Mouse (Mus musculus): ENCODE measurements around the gene Tnfrsf26. TPM values are rescaled to one million over a fixed set of nuclear protein-coding genes. Genes with fewer than 3 reads are reported as not detected.

Tnfrsf26 gene
- total RNA-seq (2017), result 8.0 and 10.3 TPM in 2 replicates

DNA sequence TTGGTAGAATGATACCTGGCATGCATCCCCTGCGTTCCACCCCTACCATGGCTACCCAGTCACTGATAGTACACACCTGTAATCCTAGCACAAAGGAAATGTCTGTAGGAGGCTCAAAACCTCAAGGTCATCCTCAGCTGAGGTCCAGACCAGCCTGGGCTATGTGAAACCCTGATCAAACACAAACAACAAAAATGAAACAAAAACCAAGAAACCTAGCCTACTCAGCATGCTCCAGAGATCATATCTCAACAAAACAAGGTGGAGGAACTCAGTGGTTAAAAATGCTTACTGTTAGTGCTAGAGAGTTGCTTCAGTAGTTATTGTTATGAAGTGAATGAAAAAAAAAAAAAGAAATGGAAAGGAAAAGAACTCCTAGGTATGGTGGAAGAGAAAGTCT is at the start of gene Tnfrsf26:
Gene Tnfrsf26 (minus strand): TSS at position 183 of the 400 bp plus-strand sequence.
- ATAC-seq (replicated peaks; ENCODE audit: low read depth, poor library complexity, severe bottlenecking), result no peak

DNA sequence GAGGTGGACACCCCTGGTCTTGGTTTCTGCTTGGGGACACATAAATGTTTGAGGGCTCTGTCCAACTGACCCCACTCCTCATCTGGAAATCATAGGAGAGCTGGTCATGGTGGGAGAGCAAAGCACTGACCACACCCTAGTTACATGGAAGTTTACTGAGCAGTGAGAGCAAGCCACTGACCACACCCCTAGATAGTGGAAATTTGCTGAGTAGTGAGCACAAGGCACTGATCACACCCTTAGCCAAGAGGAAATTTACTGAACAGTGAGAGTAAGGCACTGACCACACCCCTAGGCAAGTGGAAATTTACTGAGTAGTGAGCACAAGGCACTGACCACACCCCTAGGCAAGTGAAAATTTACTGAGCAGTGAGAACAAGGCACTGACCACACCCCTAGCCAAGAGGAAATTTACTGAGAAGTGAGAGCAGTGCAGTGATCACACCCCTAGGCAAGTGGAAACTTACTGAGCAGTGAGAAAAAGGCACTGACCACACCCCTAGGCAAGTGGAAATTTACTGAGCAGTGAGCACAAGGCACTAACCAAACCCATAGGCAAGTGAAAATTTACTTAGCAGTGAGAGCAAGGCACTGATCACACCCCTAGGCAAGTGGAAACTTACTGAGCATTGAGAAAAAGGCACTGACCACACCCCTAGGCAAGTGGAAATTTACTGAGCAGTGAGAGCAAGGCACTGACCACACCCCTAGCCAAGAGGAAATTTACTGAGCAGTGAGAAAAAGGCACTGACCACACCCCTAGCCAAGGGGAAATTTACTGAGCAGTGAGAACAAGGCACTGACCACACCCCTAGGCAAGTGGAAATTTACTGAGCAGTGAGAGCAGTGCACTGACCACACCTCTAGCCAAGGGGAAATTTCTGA is 38.1 kb upstream of the Tnfrsf26 start:
- peak; percentile 68 for ATAC-seq (replicated peaks; ENCODE audit: low read depth, poor library complexity, severe bottlenecking)

DNA sequence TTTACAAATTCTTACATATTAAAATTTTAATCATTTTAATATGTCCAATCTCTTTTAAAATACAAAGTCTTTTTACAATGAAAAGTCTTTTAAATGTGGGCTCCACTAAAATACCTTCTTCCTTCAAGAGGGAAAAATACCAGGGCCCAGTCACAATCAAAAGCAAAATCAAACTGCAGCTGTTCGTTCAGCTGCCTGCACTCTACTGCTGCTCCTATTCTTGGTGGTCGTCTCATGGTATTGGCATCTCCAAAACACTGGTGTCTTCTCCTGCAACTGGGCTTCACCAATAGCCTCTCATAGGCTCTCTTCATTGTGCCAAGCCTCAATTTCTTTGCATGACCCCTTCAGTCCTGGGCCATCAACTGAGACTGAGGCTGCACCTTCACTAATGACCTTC is 34.9 kb upstream of the Tnfrsf26 start:
- no peak for ATAC-seq (replicated peaks; ENCODE audit: low read depth, poor library complexity, severe bottlenecking)

DNA sequence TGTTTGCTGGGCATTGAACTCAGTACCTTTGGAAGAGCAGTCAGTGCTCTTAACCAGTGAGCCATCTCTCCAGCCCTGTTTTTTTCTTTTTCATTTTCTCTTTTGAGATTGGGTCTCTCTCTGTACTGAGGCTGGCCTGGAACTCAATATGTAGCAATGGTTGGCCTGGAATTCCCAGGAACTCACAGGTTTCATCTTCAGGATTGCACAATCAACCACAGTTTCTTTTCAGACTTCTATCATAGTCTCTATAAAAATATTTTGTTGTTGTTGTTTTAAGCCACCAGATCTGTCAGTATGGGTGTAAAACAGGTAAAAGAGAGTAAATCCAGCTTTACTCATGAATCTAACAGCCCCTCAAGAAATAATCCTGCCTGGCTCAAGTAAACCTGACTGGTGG is 32.3 kb upstream of the Tnfrsf26 start:
- ATAC-seq (replicated peaks; ENCODE audit: low read depth, poor library complexity, severe bottlenecking), result no peak

DNA sequence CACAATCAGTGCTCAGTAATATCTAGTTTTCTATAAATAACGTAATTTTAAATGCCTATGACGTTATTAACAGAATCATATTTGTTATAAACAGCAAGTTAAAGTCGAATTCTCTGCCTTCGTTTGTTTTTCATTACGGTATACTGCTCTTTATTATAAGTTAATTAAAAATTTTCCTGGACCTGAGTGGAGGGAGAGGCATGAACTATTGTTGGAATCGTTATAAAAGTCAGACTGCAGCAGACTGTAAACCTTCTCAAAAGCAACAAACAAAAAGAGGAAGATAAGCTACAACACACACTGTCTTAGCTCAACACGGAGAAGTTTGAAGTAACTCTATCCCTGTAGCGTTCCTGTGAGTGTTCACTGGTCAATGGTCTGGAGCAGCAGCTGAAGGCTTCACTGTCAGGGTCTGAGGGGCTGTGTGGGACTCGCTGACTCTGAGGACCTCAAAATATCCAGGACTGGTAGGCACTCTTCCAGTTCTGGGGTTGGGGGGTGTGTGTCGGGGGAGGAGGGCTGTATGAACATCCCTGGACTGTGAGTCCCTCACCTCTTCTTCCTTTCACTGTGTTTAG is 21.3 kb upstream of the Tnfrsf26 start:
- peak; percentile 45 for ATAC-seq (replicated peaks; ENCODE audit: low read depth, poor library complexity, severe bottlenecking)

DNA sequence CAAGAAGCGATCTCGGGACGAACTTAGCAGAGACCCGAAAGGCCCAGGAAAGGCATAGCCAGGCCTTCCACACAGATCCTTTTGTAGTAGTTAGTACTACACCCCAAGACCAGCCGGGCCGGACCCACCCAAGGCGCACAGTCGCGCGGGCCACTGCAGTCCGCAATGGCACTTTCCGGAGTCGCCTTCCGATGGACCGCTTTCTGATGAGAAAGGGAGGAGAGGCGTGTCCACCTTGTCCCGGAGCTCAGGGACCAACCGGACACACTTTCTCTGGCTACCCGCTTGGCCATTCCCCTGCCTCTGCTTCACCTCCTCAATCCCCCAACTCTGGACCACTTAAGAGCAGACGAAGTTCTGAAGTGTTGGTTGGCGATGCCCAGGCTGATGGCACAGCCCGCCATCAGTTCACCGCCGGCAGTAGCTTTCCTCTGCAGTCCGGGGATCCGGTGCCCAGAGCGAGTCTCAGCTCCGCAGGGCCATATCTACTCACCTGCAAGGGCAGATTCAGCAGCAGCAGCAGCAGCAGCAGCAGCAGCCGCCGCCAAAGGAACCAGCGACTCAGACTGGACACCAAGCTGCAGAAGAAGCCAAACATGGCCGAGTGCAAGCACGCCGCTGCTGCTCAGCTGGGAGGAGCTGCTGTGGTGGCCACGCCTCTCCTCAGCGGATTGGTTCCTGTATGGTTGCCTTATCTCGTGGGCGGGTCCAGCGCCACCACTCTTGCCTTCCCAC is 20.7 kb upstream of the Tnfrsf26 start, which contains the start of gene Tnfrsf22:
Gene Tnfrsf22 (minus strand): TSS at position 628 of the 735 bp plus-strand sequence.
- peak; percentile 100 for ATAC-seq (replicated peaks; ENCODE audit: low read depth, poor library complexity, severe bottlenecking)

DNA sequence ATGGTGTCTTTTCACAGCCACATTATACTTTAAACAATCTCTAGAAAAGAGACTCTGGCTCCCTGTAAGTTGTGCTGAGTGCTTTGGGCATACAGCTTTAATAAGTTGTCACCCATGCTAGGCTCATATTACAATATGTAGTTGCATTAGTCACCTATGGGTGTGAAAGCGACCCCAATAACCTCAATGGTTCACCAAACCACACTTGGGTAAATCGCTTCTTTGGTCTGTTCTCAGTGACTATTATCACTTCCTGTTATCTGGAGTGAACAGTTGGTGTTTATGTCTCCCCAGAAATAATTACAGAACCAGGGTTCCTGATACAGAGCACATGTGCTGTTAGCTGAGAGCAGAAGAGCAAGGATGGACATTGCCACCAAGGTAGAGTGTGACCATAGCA is 15.4 kb upstream of the Tnfrsf26 start:
- peak; percentile 64 for ATAC-seq (replicated peaks; ENCODE audit: low read depth, poor library complexity, severe bottlenecking)

DNA sequence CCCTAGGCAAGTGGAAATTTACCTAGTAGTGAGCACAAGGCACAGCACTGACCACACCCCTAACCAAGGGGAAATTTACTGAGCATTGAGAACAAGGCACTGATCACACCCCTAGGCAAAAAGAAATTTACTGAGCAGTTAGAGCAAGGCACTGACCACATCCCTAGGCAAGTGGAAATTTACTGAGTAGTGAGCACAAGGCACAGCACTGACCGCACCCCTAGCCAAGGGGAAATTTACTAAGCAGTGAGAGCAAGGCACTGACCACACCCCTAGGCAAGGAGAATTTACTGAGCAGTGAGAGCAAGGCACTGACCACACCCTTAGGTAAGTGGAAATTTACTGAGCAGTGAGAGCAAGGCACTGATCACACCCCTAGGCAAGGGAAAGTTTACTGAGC is 8.2 kb upstream of the Tnfrsf26 start:
- ATAC-seq (replicated peaks; ENCODE audit: low read depth, poor library complexity, severe bottlenecking), result no peak

DNA sequence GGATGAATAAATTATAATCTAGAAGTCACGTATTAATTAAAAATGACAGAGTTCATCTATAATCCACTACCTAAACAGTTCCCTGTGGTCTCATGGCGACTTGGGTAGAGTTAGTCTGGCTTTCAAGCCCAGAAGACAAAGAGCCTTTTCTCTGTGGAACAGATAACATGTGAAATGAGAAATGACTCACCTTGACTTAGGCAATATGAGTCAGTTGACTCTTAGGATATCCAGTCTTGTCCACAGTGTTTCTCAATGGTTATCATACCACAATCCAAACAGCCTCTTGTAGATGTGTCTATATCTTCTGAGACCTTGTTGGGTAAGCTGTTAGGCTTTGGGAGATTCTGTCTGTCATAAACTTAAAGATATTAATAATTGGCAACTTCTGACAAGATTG is 3.0 kb upstream of the Tnfrsf26 start:
- no peak for ATAC-seq (replicated peaks; ENCODE audit: low read depth, poor library complexity, severe bottlenecking)

DNA sequence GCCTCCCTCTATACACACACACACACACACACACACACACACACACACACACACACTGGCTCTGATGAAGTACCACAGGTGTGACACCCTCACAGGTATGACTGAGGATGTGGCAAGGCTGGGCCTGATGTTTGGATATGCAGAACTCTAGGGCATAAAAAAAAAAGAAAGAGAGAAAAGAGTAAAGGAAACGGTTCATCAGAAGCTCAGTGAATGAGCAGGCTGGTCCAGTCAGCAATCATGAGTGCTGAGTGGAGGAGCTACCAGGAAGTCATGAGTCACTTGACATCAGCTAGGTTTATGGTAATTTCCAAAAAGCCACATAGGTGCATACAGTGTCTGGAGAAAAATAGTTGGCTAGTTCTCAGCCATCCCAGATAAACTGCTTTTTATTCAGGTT is 979 bp upstream of the Tnfrsf26 start:
- ATAC-seq (replicated peaks; ENCODE audit: low read depth, poor library complexity, severe bottlenecking), result no peak

DNA sequence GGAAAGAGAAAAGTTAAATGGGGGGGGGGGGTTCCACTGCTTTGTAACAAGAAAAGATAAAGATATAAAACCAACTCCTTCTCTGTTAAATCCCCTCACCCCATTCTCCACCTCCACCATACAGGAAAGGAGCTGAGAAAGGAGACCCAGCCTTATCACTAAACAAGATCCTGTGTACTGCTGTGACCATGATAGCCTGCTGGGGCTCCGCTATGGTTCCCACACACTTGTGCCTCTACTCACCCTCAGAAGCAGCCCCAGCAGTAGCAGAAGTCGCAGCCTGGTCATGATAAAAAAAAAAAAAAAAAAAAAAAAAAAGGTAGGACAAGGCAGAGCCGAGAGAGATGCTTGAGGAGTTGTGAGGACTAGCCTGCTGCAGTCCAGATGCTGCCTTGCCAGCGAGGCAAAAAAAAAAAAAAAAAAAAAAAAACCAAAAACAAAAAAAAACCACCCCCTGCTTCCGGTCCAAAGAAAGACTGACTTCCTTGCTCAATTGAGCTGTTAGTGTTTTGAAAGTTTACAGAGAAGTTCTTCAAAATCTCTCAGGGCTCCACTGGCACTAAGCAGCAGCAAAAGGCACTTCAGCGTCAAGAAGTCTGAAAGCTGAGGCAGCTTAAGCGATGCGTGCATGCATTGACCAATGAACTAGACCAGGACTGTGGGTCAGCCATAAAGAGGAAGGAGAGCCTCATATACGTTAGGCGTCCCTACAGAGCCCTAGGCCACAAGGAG is 801 bp downstream of the Tnfrsf26 start:
- ATAC-seq (replicated peaks; ENCODE audit: low read depth, poor library complexity, severe bottlenecking), result peak; percentile 72

DNA sequence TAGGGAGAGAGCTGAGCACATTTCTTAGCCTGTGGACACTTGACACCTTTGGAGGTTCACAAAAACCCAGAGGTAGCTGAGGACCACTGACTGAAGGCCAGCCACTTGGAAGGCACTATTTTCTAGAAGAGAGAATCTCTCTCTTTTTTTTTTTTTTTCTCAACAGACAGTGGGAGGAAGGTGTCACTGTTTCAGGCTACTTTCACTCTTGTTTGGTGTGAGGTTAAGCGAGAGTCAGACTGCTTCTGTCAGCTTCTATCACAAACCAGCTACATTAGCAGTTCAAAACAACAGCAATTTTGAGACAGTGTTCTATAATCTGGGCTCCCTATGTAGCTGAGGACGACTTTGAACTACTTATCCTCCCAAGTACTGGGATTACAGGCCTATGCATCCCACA is 2.3 kb downstream of the Tnfrsf26 start:
- ATAC-seq (replicated peaks; ENCODE audit: low read depth, poor library complexity, severe bottlenecking), result no peak

DNA sequence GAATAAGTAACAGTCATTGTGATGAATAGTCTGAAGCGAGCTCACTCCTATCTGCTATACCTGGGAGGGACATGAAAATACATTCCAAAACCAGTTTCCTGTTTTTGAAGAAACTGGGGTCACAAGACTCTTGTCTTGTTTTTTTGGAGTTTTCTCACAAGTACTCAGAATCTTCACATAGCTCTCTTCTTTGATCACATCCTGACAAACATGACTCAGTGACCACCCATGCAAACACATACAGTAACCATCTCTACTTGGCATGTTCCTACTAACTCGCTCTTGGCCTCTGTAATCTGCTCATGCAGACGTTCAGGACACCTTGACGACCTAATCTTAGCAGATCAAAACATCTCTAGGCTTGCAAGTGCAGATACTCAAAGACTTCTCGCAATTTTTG is 3.4 kb downstream of the Tnfrsf26 start:
- ATAC-seq (replicated peaks; ENCODE audit: low read depth, poor library complexity, severe bottlenecking), result no peak

DNA sequence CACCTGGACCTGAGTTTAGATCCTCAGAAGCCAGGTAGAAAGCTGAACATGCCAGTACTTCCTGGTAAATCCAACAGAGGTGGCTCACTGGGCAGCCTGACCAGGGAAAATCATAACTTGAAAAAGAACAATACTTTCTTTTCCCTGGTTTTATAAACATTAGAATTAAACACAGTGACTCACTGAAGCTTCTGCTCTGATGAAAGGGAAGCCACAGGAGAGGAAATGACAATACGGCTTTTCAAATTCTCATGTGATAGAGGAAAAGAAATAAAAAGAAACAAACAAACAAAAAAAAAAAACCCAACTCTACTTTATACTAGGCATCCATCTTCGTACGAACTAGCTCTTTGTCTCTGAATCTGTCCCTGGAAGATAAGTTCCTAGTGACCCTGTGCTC is 4.0 kb downstream of the Tnfrsf26 start:
- ATAC-seq (replicated peaks; ENCODE audit: low read depth, poor library complexity, severe bottlenecking), result no peak

DNA sequence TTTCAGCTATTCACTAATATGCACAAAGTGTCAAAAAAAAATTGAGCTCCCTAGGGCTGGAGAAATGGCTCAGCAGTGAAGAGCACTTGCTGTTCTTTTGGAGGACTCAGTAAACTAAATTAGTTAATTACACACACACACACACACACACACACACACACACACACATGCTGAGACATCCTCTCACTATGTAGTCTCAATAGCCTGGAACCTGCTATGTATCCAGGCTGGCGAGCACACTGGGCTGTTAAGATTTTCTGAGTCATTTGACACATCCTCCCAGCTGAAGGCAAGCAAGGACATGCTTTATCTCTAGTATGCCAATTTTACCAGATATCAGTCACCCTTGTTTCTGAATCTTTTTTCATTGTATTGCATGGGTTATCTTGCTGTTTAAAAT is 7.6 kb downstream of the Tnfrsf26 start:
- ATAC-seq (replicated peaks; ENCODE audit: low read depth, poor library complexity, severe bottlenecking), result no peak

DNA sequence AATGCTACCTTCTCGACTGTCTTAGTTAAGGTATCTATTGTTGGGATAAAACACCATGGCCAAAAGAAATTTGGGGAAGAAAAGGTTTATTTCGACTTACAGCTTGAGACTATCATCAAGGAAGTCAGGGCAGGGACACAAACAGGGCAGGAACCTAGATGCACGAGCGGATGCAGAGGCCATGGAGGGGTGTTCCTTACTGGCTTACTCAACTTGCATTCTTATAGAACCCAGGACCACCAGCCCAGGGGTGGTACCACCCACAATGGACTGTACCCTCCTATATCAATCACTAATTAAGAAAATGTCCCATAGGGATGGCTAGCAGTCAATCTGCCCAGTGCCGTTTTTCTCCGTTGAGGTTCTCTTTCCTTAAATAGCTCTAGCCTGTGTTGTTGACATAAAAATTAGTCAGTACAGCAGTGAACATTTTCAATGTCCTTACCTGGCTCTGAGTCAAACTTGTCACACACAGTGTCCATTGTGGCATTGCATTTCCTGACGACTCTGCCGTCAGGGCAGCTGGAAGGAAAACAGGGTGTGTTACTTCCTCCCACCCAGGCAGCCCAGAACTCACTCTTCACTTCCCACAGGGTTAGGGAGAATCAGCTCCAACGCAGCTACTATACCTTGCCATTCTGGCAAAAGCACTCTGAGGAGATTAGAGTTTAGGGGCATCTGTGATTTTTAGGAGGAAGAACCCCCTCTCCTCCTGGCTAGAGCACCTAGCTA is 14.0 kb downstream of the Tnfrsf26 start:
- 0 out of 2 replicates have a peak, but pooled peaks have one; percentile 32 for ATAC-seq (replicated peaks; ENCODE audit: low read depth, poor library complexity, severe bottlenecking)

DNA sequence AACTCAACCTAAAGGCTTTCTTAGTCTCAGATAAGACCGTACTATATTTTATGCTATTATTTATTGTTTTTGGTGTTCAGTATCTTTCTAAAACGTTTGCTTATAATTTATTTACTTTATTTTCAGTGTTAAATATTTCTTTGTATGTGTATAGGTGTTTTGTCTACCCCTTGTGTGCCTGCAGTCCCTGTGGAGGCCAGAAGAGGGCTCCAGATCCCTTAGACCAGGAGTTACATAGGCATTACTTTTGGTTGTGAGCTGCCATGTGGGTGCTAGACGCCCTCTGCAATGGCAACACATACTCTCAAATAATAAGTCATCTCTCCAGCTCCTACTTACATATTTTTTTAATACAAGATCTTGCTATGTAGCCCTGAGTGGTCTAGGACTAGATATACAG is 16.3 kb downstream of the Tnfrsf26 start:
- ATAC-seq (replicated peaks; ENCODE audit: low read depth, poor library complexity, severe bottlenecking), result no peak

DNA sequence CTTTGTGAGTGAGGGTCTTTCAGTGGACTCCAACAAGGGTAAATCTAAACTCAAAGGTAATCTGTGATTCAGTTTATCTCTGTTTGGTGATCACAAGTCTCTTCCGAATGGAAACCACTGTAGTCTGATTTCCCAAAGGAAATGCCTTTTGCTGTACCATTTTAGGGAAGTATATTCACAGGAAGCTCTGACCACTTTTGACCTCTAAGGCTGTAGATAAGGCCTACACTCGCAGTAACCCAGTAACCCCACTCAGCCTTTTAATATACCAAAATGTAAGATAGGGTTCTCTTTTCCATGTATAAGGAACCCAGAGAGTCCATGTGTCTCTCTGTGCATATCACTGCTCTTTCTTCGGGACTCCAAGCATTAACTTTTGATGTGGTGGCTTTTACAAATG is 23.2 kb downstream of the Tnfrsf26 start:
- ATAC-seq (replicated peaks; ENCODE audit: low read depth, poor library complexity, severe bottlenecking), result peak; percentile 86

DNA sequence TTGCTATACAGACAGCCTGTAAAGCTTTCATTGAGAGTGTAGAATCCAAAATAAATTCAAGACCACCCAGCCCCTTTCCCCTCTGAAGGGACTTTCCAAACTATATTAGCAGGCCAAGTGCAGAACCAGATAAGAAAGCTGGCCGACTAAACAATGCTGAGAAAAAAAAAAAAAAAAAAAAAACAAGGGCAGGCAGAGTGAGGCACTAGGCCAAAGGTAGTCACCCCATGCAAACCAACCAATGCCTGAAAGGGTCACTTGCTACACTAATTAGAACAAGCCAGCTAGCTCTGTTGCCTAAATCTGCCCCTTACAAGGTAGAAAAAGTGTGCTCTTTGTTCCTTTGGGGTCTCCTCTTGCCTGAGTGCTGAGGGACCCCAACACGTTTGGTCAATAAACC is 23.6 kb downstream of the Tnfrsf26 start:
- no peak for ATAC-seq (replicated peaks; ENCODE audit: low read depth, poor library complexity, severe bottlenecking)

DNA sequence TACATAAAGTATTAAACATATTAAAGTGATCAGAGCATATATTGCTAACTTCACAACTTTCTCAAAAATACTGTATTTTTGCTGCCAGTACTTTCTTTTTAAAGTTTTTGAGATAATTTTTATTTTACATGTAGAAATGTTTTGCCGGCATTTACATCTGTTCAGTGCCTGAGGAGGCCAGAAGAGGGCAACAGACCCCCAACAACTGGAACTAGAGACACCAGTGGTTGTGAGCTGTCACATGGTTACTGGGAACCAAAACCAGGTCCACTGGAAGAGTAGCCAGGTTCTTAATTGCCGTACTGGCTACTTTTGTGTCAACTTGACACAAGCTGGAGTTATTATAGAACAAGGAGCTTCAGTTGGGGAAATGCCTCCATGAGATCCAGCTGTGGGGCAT is 26.8 kb downstream of the Tnfrsf26 start:
- ATAC-seq (replicated peaks; ENCODE audit: low read depth, poor library complexity, severe bottlenecking), result no peak

Measured in common myeloid progenitor, adult 5-6 weeks (primary cell).